Mouse (Mus musculus) hindbrain, embryonic 14.5 days (tissue): Measurements from ENCODE around the gene Tead1. TPM values are rescaled to one million over a fixed set of nuclear protein-coding genes. Genes with fewer than 3 reads are reported as not detected.

Experiments
- ATAC-seq: fragments of 200-750 bp; cut with Nextera tagmentation; 2 replicates; pipeline ENCODE4 v1.8.0; 2017; ENCODE audit warnings: moderate number of reproducible peaks, mild to moderate bottlenecking, moderate TSS enrichment, moderate library complexity; ENCODE audit not compliant: low FRiP score
- DNase-seq: peaks from one replicate; pipeline ENCODE4 v3.0.0-alpha.2; 2015; ENCODE audit warnings: low spot score
- H3K27ac ChIP-seq: fragments of 300-500 bp; sonication (generic); 2 replicates; pipeline ENCODE4 v1.5.1; 2014; ENCODE audit warnings: mild to moderate bottlenecking, moderate library complexity
- H3K27me3 ChIP-seq: fragments of 300-500 bp; sonication (generic); 2 replicates; pipeline ENCODE4 v1.6.1; 2014; ENCODE audit warnings: mild to moderate bottlenecking, low read length, mixed read lengths; ENCODE audit not compliant: control insufficient read depth, insufficient read depth
- H3K36me3 ChIP-seq: fragments of 300-500 bp; sonication (generic); replicated peaks from 2 replicates; pipeline ENCODE4 v1.6.1; 2014; ENCODE audit not compliant: control insufficient read depth, insufficient read depth
- H3K4me1 ChIP-seq: fragments of 300-500 bp; sonication (generic); replicated peaks from 2 replicates; pipeline ENCODE4 v1.6.1; 2014; ENCODE audit warnings: antibody characterized with exemption, low read length, mixed read lengths; ENCODE audit not compliant: control insufficient read depth, insufficient read depth
- H3K4me2 ChIP-seq: fragments of 300-500 bp; sonication (generic); replicated peaks from 2 replicates; pipeline ENCODE4 v1.6.1; 2014; ENCODE audit warnings: mild to moderate bottlenecking, moderate library complexity
- H3K4me3 ChIP-seq: fragments of 300-500 bp; sonication (generic); replicated peaks from 2 replicates; pipeline ENCODE4 v1.5.1; 2014; ENCODE audit warnings: mild to moderate bottlenecking, low read length
- H3K9ac ChIP-seq: fragments of 300-500 bp; sonication (generic); 2 replicates; pipeline ENCODE4 v1.6.1; 2014
- H3K9me3 ChIP-seq: fragments of 300-500 bp; sonication (generic); 2 replicates; pipeline ENCODE4 v1.6.1; 2016; ENCODE audit warnings: low read length; ENCODE audit not compliant: control insufficient read depth
- WGBS: fragments of 180-500 bp; shearing (Covaris S2); extraction: QIAGEN DNeasy Blood & Tissue Kit; methylation state at CpG from one replicate; pipeline ENCODE4 v1.1.7; 2014; 5-methylcytosine and 5-hydroxymethylcytosine counted together
- polyA plus RNA-seq: library from polyadenylated mRNA; unstranded; fragments of >200 nt; fragmentation: Nextera tagmentation; extraction: Ambion mirVana; gene quantifications from 2 replicates; pipeline ENCODE4 v1.2.1, GENCODE M21; 2014

Tead1 gene
- polyA plus RNA-seq, 1 experiment from 2014 or later: 16.0 TPM

DNA sequence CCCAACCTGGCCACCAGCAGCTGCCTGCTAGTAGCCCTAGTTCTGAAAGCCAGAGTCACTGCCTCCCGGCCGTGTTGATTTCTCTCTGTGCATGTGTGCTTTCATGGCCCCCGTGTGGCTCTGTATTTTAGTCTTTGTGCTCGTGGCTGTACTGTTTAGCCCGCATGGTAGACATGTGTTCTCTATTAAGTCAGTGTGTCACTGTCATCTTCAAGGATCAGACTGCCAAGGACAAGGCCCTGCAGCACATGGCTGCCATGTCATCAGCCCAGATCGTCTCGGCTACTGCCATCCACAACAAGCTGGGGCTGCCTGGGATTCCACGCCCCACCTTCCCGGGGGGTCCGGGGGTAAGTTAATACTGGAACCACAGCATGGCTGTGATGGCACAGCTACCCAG, 177.5 kb downstream of the Tead1 start:
- peaks cover 36% of the 10 kb centered on the region for H3K4me1 ChIP-seq
- peaks cover 3% of the 10 kb centered on the region; the same call in 1 of the 2 replicates for H3K36me3 ChIP-seq
- no peak overlapping the region for H3K4me2 ChIP-seq
- 57% methylated on average over 10 of the region's 10 CpGs for WGBS
- H3K9me3 ChIP-seq: no peaks in the 10 kb centered on the region
- H3K4me3 ChIP-seq: no peak overlapping the region
- no peak overlapping the region for H3K9ac ChIP-seq
- no peaks in the 10 kb centered on the region for H3K27me3 ChIP-seq
- no peak for DNase-seq
- ATAC-seq: 0 out of 2 replicates have a peak, but pooled peaks have one; percentile 28
- H3K27ac ChIP-seq: no peak overlapping the region

- WGBS: 93% methylated on average over 6 of the region's 6 CpGs
- Histone ChIP-seq H3K4me1 (peaks cover 13% of the 10 kb centered on the region), H3K9me3 (no peaks in the 10 kb centered on the region), H3K27me3 (no peaks in the 10 kb centered on the region), H3K36me3 (peaks cover 11% of the 10 kb centered on the region; the same call in 1 of the 2 replicates), H3K4me3 (no peak overlapping the region), H3K9ac (no peak overlapping the region), H3K4me2 (no peak overlapping the region), H3K27ac (no peak overlapping the region)
- ATAC-seq (no peak), DNase-seq (no peak)
Measured at GRCm38 (mm10) chr7:112859887-112860286, 180.8 kb downstream of the Tead1 start.

- H3K9ac ChIP-seq: no peak overlapping the region
- no peaks in the 10 kb centered on the region for H3K4me1 ChIP-seq
- no peak for DNase-seq
- H3K27me3 ChIP-seq: no peaks in the 10 kb centered on the region
- ATAC-seq: no peak
- H3K36me3 ChIP-seq: peaks cover 11% of the 10 kb centered on the region; the same call in 1 of the 2 replicates
- no peak overlapping the region for H3K27ac ChIP-seq
- no peaks in the 10 kb centered on the region for H3K9me3 ChIP-seq
- H3K4me2 ChIP-seq: no peak overlapping the region
- 94% methylated on average over 5 of the region's 5 CpGs for WGBS
- no peak overlapping the region for H3K4me3 ChIP-seq
Measured at GRCm38 (mm10) chr7:112862086-112862485, 183.0 kb downstream of the Tead1 start.

DNA sequence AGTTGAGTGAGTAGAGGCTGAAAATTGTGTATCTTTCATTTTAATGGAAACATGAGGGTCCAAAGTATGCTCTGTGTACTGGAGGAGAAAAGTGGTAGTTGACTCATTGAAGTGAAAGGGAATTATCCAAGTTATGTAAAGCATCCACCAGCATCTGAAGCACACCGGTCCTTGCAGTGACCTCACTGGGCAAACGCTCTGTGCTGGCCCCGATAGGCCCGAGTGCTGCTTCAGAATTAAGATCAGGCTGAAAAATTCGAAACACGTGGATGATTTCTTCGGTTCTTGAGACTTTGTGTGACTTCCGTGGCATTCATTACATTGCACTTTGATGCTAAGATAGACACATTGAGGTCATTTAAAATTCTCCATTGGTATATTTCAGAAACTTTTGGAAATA, 185.1 kb downstream of the Tead1 start:
- Histone ChIP-seq H3K27ac (no peak overlapping the region), H3K4me1 (no peaks in the 10 kb centered on the region), H3K9ac (no peak overlapping the region), H3K27me3 (no peaks in the 10 kb centered on the region), H3K4me2 (no peak overlapping the region), H3K4me3 (no peak overlapping the region), H3K9me3 (no peaks in the 10 kb centered on the region), H3K36me3 (peaks cover 11% of the 10 kb centered on the region; the same call in 1 of the 2 replicates)
- 92% methylated on average over 8 of the region's 8 CpGs for WGBS
- no peak for DNase-seq
- ATAC-seq: no peak

GRCm38 (mm10) chr7:112865739-112866138, 186.6 kb downstream of the Tead1 start:
- WGBS: 10% methylated on average over 2 of the region's 2 CpGs
- peak; percentile 71 for DNase-seq
- no peaks in the 10 kb centered on the region for H3K27me3 ChIP-seq
- no peak for ATAC-seq
- no peak overlapping the region for H3K4me2 ChIP-seq
- H3K9me3 ChIP-seq: no peaks in the 10 kb centered on the region
- peaks cover 11% of the 10 kb centered on the region; the same call in 1 of the 2 replicates for H3K36me3 ChIP-seq
- H3K9ac ChIP-seq: no peak overlapping the region
- no peaks in the 10 kb centered on the region for H3K4me1 ChIP-seq
- H3K4me3 ChIP-seq: no peak overlapping the region
- no peak overlapping the region for H3K27ac ChIP-seq

GRCm38 (mm10) chr7:112868551-112869465, 189.7 kb downstream of the Tead1 start:
- Histone ChIP-seq H3K4me3 (no peak overlapping the region), H3K4me1 (no peaks in the 10 kb centered on the region), H3K4me2 (no peak overlapping the region), H3K9ac (no peak overlapping the region), H3K9me3 (no peaks in the 10 kb centered on the region), H3K36me3 (no peaks in the 10 kb centered on the region), H3K27ac (no peak overlapping the region), H3K27me3 (no peaks in the 10 kb centered on the region)
- DNase-seq (peak; percentile 85), ATAC-seq (no peak; the same call in 1 of the 2 replicates)
- WGBS: 45% methylated on average over 8 of the region's 8 CpGs

DNA sequence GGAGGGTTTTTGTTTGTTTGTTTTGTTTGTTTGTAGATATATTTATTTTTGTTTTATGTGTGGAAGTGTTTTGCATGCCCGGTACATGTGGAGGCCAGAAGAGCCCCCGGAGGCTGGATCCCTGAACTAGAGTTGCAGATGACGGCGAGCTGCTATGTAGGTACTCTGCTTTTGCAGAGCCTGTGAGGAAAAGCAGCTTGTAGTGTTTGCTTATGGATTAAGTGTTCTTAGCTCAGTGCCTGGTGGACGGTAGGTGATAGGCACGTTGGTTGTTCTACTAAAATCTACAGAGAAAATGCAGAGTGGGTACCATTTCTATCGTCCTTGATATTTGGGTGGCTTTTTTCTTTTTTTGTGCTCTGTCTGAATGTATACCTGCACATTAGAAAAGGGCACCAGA, 192.6 kb downstream of the Tead1 start:
- 85% methylated on average over 7 of the region's 7 CpGs for WGBS
- Histone ChIP-seq H3K27ac (no peak overlapping the region), H3K4me1 (no peaks in the 10 kb centered on the region), H3K27me3 (no peaks in the 10 kb centered on the region), H3K9ac (no peak overlapping the region), H3K9me3 (no peaks in the 10 kb centered on the region), H3K4me3 (no peak overlapping the region), H3K4me2 (no peak overlapping the region), H3K36me3 (peaks cover 5% of the 10 kb centered on the region; the same call in 1 of the 2 replicates)
- no peak for ATAC-seq
- DNase-seq: no peak

GRCm38 (mm10) chr7:112872435-112873196, 193.5 kb downstream of the Tead1 start:
- H3K27me3 ChIP-seq: no peaks in the 10 kb centered on the region
- H3K9me3 ChIP-seq: no peaks in the 10 kb centered on the region
- H3K4me2 ChIP-seq: no peak overlapping the region
- ATAC-seq (no peak), DNase-seq (no peak)
- no peak overlapping the region for H3K4me3 ChIP-seq
- no peak overlapping the region for H3K9ac ChIP-seq
- 79% methylated on average over 9 of the region's 9 CpGs for WGBS
- H3K27ac ChIP-seq: no peak overlapping the region
- peaks cover 5% of the 10 kb centered on the region; the same call in 1 of the 2 replicates for H3K36me3 ChIP-seq
- 0 out of 2 replicates have a peak, but pooled peaks cover 6% of the 10 kb centered on the region for H3K4me1 ChIP-seq

- Histone ChIP-seq H3K4me2 (no peak overlapping the region), H3K9ac (no peak overlapping the region), H3K36me3 (peaks cover 5% of the 10 kb centered on the region; the same call in 1 of the 2 replicates), H3K4me1 (0 out of 2 replicates have a peak, but pooled peaks cover 6% of the 10 kb centered on the region), H3K27ac (no peak overlapping the region), H3K4me3 (no peak overlapping the region), H3K9me3 (no peaks in the 10 kb centered on the region), H3K27me3 (no peaks in the 10 kb centered on the region)
- 85% methylated on average over 10 of the region's 10 CpGs for WGBS
- DNase-seq: no peak
- ATAC-seq: no peak
Measured at GRCm38 (mm10) chr7:112876128-112876527, 197.0 kb downstream of the Tead1 start.
